Mouse (Mus musculus) CH12.LX (cell line): ENCODE data around the gene Ak9. TPM values are rescaled to one million over a fixed set of nuclear protein-coding genes. Genes with fewer than 3 reads are reported as not detected.

Source experiments
- DNase-seq: peaks from one replicate; pipeline ENCODE4 v3.0.0-alpha.2; 2013; ENCODE audit errors: extremely low read depth
- H3K27ac ChIP-seq: 2 replicates; pipeline ENCODE4 v1.5.1; 2012; ENCODE audit warnings: low read depth, mild to moderate bottlenecking, control low read depth, moderate library complexity; ENCODE audit not compliant: insufficient read depth
- H3K27me3 ChIP-seq: replicated peaks from 2 replicates; pipeline ENCODE3; 2012; ENCODE audit warnings: inconsistent platforms
- H3K36me3 ChIP-seq, 2 experiments: replicated peaks in 1 of 2; 2 replicates each; pipeline versions ENCODE3 to v1.6.1; 2012; ENCODE audit warnings: inconsistent platforms in 1 of 2, low read length in 1 of 2, mild to moderate bottlenecking in 1 of 2, mixed read lengths in 1 of 2, moderate library complexity in 1 of 2; ENCODE audit not compliant: control insufficient read depth in 1 of 2, insufficient read depth in 1 of 2
- H3K4me1 ChIP-seq, 2 experiments: 2 replicates each; pipeline ENCODE4 v1.6.1; 2012; ENCODE audit warnings: inconsistent platforms in 1 of 2, moderate library complexity in 1 of 2; ENCODE audit not compliant: insufficient read depth in 2 of 2, control insufficient read depth in 1 of 2
- H3K4me2 ChIP-seq: 2 replicates; pipeline ENCODE4 v1.6.1; 2012; ENCODE audit warnings: low read depth, mild to moderate bottlenecking, control low read depth; ENCODE audit not compliant: poor library complexity, insufficient read depth, severe bottlenecking
- H3K4me3 ChIP-seq, 3 experiments: fragments of 150-350 bp in 1 of 3; sonication (generic) in 1 of 3; replicated peaks in 1 of 3; 2 replicates each; pipeline versions ENCODE3 to v1.5.1; 2011 to 2012; ENCODE audit warnings: low read depth in 2 of 3, low read length in 2 of 3, mild to moderate bottlenecking in 2 of 3, moderate library complexity in 2 of 3, control low read depth in 1 of 3, improper control_type of control experiment in 1 of 3, inconsistent platforms in 1 of 3, mixed read lengths in 1 of 3; ENCODE audit not compliant: poor library complexity in 1 of 3
- H3K79me2 ChIP-seq: replicated peaks from 2 replicates; pipeline ENCODE4 v1.6.1; 2012; ENCODE audit warnings: mild to moderate bottlenecking, moderate library complexity; ENCODE audit not compliant: control insufficient read depth, poor library complexity, insufficient read depth, severe bottlenecking; ENCODE audit errors: extremely low read depth
- H3K9ac ChIP-seq: 2 replicates; pipeline ENCODE4 v1.6.1; 2012; ENCODE audit warnings: low read depth, mild to moderate bottlenecking, control low read depth, moderate library complexity; ENCODE audit not compliant: insufficient read depth
- H3K9me3 ChIP-seq: replicated peaks from 2 replicates; pipeline ENCODE3; 2012; ENCODE audit warnings: low read length, inconsistent platforms, mixed read lengths
- CHD2 ChIP-seq: IDR thresholded peaks from 2 replicates; pipeline ENCODE4 v1.6.1; 2011; ENCODE audit warnings: low read length, improper control_type of control experiment
- CTCF ChIP-seq, 2 experiments: IDR thresholded peaks in 1 of 2; conservative IDR thresholded peaks in 1 of 2; 2 replicates each; pipeline ENCODE4 v1.5.1; 2011 to 2012; ENCODE audit warnings: low read depth in 2 of 2, low read length in 2 of 2, improper control_type of control experiment in 1 of 2, inconsistent platforms in 1 of 2, mild to moderate bottlenecking in 1 of 2, moderate library complexity in 1 of 2
- E2F4 ChIP-seq: IDR thresholded peaks from 2 replicates; pipeline ENCODE4 v1.6.1; 2011; ENCODE audit warnings: low read depth, low read length, improper control_type of control experiment; ENCODE audit not compliant: insufficient replicate concordance
- ELF1 ChIP-seq: IDR thresholded peaks from 2 replicates; pipeline ENCODE4 v1.6.1; 2014; ENCODE audit warnings: low read depth, mild to moderate bottlenecking, inconsistent platforms, low read length, improper control_type of control experiment
- EP300 ChIP-seq: IDR thresholded peaks from 2 replicates; pipeline ENCODE4 v1.6.1; 2011; ENCODE audit warnings: low read length, improper control_type of control experiment
- ETS1 ChIP-seq: conservative IDR thresholded peaks from 2 replicates; pipeline ENCODE4 v1.6.1; 2012; ENCODE audit warnings: low read depth, mild to moderate bottlenecking, inconsistent platforms, low read length, improper control_type of control experiment, moderate library complexity
- HCFC1 ChIP-seq: IDR thresholded peaks from 2 replicates; pipeline ENCODE4 v1.6.1; 2012; ENCODE audit warnings: low read depth, mild to moderate bottlenecking, inconsistent platforms, low read length, improper control_type of control experiment
- IRF4 ChIP-seq: IDR thresholded peaks from 2 replicates; pipeline ENCODE4 v1.6.1; 2014; ENCODE audit warnings: low read depth, mild to moderate bottlenecking, inconsistent platforms, low read length, improper control_type of control experiment
- JUN ChIP-seq: IDR thresholded peaks from 2 replicates; pipeline ENCODE4 v1.6.1; 2011; ENCODE audit warnings: low read depth, mild to moderate bottlenecking, low read length, improper control_type of control experiment, moderate library complexity; ENCODE audit not compliant: insufficient read depth
- JUND ChIP-seq: conservative IDR thresholded peaks from 2 replicates; pipeline ENCODE4 v1.6.1; 2011; ENCODE audit warnings: low read depth, low read length, improper control_type of control experiment
- KAT2A ChIP-seq: IDR thresholded peaks from 2 replicates; pipeline ENCODE4 v1.6.1; 2012; ENCODE audit warnings: low read length, improper control_type of control experiment, inconsistent platforms; ENCODE audit not compliant: insufficient replicate concordance
- MAFK ChIP-seq: IDR thresholded peaks from 2 replicates; pipeline ENCODE4 v1.6.1; 2011; ENCODE audit warnings: low read length, improper control_type of control experiment; ENCODE audit not compliant: insufficient replicate concordance
- MAX ChIP-seq: IDR thresholded peaks from 2 replicates; pipeline ENCODE4 v1.6.1; 2011; ENCODE audit warnings: low read length, improper control_type of control experiment
- MAZ ChIP-seq: IDR thresholded peaks from 2 replicates; pipeline ENCODE4 v1.6.1; 2012; ENCODE audit warnings: low read depth, mild to moderate bottlenecking, inconsistent platforms, low read length, improper control_type of control experiment, moderate library complexity
- MEF2A ChIP-seq: IDR thresholded peaks from 2 replicates; pipeline ENCODE4 v1.6.1; 2014; ENCODE audit warnings: low read depth, mild to moderate bottlenecking, inconsistent platforms, low read length, improper control_type of control experiment, borderline replicate concordance
- NELFE ChIP-seq: IDR thresholded peaks from 2 replicates; pipeline ENCODE4 v1.6.1; 2011; ENCODE audit warnings: low read depth, low read length, improper control_type of control experiment
- POLR2A ChIP-seq: IDR thresholded peaks from 2 replicates; pipeline ENCODE4 v1.6.1; 2011; ENCODE audit warnings: low read depth, mild to moderate bottlenecking, improper control_type of control experiment, low read length
- POLR2AphosphoS2 ChIP-seq: IDR thresholded peaks from 2 replicates; pipeline ENCODE4 v1.6.1; 2011; ENCODE audit warnings: low read depth, low read length, improper control_type of control experiment
- RAD21 ChIP-seq: IDR thresholded peaks from 2 replicates; pipeline ENCODE4 v1.6.1; 2011; ENCODE audit warnings: low read depth, mild to moderate bottlenecking, low read length, improper control_type of control experiment, moderate library complexity
- SMC3 ChIP-seq: IDR thresholded peaks from 2 replicates; pipeline ENCODE4 v1.6.1; 2011; ENCODE audit warnings: low read depth, low read length, improper control_type of control experiment
- TBP ChIP-seq: conservative IDR thresholded peaks from 2 replicates; pipeline ENCODE4 v1.6.1; 2011; ENCODE audit warnings: low read depth, low read length, improper control_type of control experiment
- TCF12 ChIP-seq: IDR thresholded peaks from 2 replicates; pipeline ENCODE4 v1.6.1; 2014; ENCODE audit warnings: low read depth, mild to moderate bottlenecking, inconsistent platforms, low read length, improper control_type of control experiment
- USF1 ChIP-seq: IDR thresholded peaks from 2 replicates; pipeline ENCODE4 v1.6.1; 2014; ENCODE audit warnings: low read depth, mild to moderate bottlenecking, inconsistent platforms, low read length, improper control_type of control experiment
- ZC3H11A ChIP-seq: IDR thresholded peaks from 2 replicates; pipeline ENCODE4 v1.6.1; 2012; ENCODE audit warnings: low read depth, mild to moderate bottlenecking, inconsistent platforms, low read length, improper control_type of control experiment
- ZKSCAN1 ChIP-seq: IDR thresholded peaks from 2 replicates; pipeline ENCODE4 v1.6.1; 2012; ENCODE audit warnings: low read depth, inconsistent platforms, low read length, improper control_type of control experiment, borderline replicate concordance
- ZMIZ1 ChIP-seq: IDR thresholded peaks from 2 replicates; pipeline ENCODE4 v1.6.1; 2012; ENCODE audit warnings: low read depth, mild to moderate bottlenecking, inconsistent platforms, low read length, improper control_type of control experiment
- dilution Hi-C: fragments of 300-500 bp; cut with MboI; formaldehyde crosslinking; loops from 2 replicates; pipeline ENCODE4 v1.14.3; 2020; ENCODE audit warnings: low sequenced_read_pairs; ENCODE audit not compliant: extremely low pct_unique_long_range_greater_than_20kb, extremely low pct_ligation_motif_present
- in situ Hi-C: fragments of 300-500 bp; cut with MboI; formaldehyde crosslinking; loops from 3 replicates; pipeline ENCODE4 v1.14.3; 2019; ENCODE audit warnings: low sequenced_read_pairs, low pct_ligation_motif_present, low pct_unique_long_range_greater_than_20kb, mixed read lengths
- polyA plus RNA-seq: library from polyadenylated mRNA; unstranded; fragments of >175 nt; gene quantifications from 2 replicates; pipeline ENCODE4 v1.2.1, GENCODE M21; 2012; ENCODE audit warnings: low read depth; ENCODE audit not compliant: insufficient read length
- total RNA-seq, 2 experiments: library from RNA; depleted of rRNA; stranded (reverse); fragments of 300-350 nt in 1 of 2; fragments of >200 nt in 1 of 2; gene quantifications; 2 replicates each; pipeline ENCODE4 v1.2.3; 2012 to 2014

The Ak9 gene
- total and polyA plus RNA-seq, 3 experiments: 0.04 to 0.11 (median 0.07) TPM

GRCm38 (mm10) chr10:41315866-41316265 is 12.1 kb downstream of the Ak9 start:
- Histone ChIP-seq H3K4me1 (no peaks in the 10 kb centered on the region), H3K9ac (no peak overlapping the region), H3K27me3 (no peaks in the 10 kb centered on the region), H3K4me2 (no peak overlapping the region), H3K4me3 (no peak overlapping the region), H3K36me3 (no peaks in the 10 kb centered on the region), H3K79me2 (no peaks in the 10 kb centered on the region), H3K9me3 (no peaks in the 10 kb centered on the region), H3K27ac (no peak overlapping the region)
- dilution Hi-C loops (no loop called here), in situ Hi-C loops (no loop called here)
- DNase-seq: no peak
- TF ChIP-seq IRF4 (no peak), ZMIZ1 (no peak), JUND (no peak), ZC3H11A (no peak), POLR2A (no peak), TBP (no peak), ELF1 (no peak), ETS1 (no peak), POLR2AphosphoS2 (no peak), MAZ (no peak), NELFE (no peak)

GRCm38 (mm10) chr10:41332533-41333043 is 28.8 kb downstream of the Ak9 start:
- H3K4me3 ChIP-seq: no peak overlapping the region
- H3K9me3 ChIP-seq: no peaks in the 10 kb centered on the region
- H3K27me3 ChIP-seq: no peaks in the 10 kb centered on the region
- H3K27ac ChIP-seq: no peak overlapping the region
- no peak overlapping the region for H3K9ac ChIP-seq
- peak overlapping the region; percentile 22; the same call in 1 of the 2 replicates for H3K4me2 ChIP-seq
- H3K36me3 ChIP-seq: no peaks in the 10 kb centered on the region
- DNase-seq: peak; percentile 83
- dilution Hi-C loops (no loop called here), in situ Hi-C loops (no loop called here)
- TF ChIP-seq MAX (no peak), SMC3 (peak; percentile 53), KAT2A (no peak), RAD21 (peak; percentile 53), EP300 (0 out of 2 replicates have a peak, but pooled peaks have one; percentile 16), CTCF (conservative IDR thresholded peaks at IDR 0.05 in 1 of 2, IDR thresholded peaks at IDR 0.05 in 1 of 2; ENCODE audit: low read depth in 2 of 2, low read length in 2 of 2) (peak in 1 of 2 experiments; percentile 59; a peak in 3 of 4 replicates), CHD2 (no peak), ZKSCAN1 (no peak), HCFC1 (peak; percentile 15; the same call in 1 of the 2 replicates), ELF1 (peak; percentile 45), POLR2A (no peak), TCF12 (0 out of 2 replicates have a peak, but pooled peaks have one; percentile 19), NELFE (no peak), USF1 (no peak), JUN (no peak), MEF2A (peak; percentile 54; the same call in 1 of the 2 replicates), ZMIZ1 (no peak), E2F4 (no peak), MAFK (peak; percentile 61; the same call in 1 of the 2 replicates)
- no peaks in the 10 kb centered on the region for H3K79me2 ChIP-seq
- H3K4me1 ChIP-seq: peaks cover 2 to 41% of the 10 kb centered on the region in 2 experiments; a peak in 3 of 4 replicates
